15 mouse cellular contexts compared by ENCODE assay signal in genomic region chr6:22136805-22137204, GRCm38 (mm10).
A peak's percentile ranks its signal among the peaks of the same experiment; 100 is the strongest.
DNase-seq lines count a peak whose midpoint lies in the region; ATAC-seq and TF ChIP-seq lines count a peak whose summit lies in the region.
"Had no signal": no experiment of that assay in that cellular context is flagged by ENCODE, and none has a peak within 500 bp of the region (broad histone marks: within the 10 kb centered on the region; RNA-seq: fewer than 3 reads in every experiment).

No protein-coding gene starts in this region.

- peaks cover 5% of the 10 kb centered on the region for H3K4me1 ChIP-seq in cerebellum, adult 2 months (ENCODE audit: control insufficient read depth, insufficient read depth, low read length)
- no peaks in the 10 kb centered on the region for H3K4me1 ChIP-seq in kidney, embryonic 15.5 days
- H3K4me1 ChIP-seq in midbrain, postnatal 0 days (ENCODE audit: insufficient read depth, low read length): no peaks in the 10 kb centered on the region
- H3K4me1 ChIP-seq: embryonic facial prominence, embryonic 10.5 days; heart, embryonic 13.5 days; limb, embryonic 12.5 days; liver, embryonic 15.5 days had no signal

- H3K9me3 ChIP-seq in kidney, embryonic 15.5 days (replicated peaks): no peaks in the 10 kb centered on the region
- no peaks in the 10 kb centered on the region for H3K9me3 ChIP-seq in midbrain, postnatal 0 days (ENCODE audit: low read length)
- H3K9me3 ChIP-seq: embryonic facial prominence, embryonic 10.5 days; heart, embryonic 13.5 days; limb, embryonic 12.5 days; liver, embryonic 15.5 days had no signal

- peak; percentile 7 to 30 for DNase-seq in cerebellum, adult 2 months
- DNase-seq in cerebellum, adult 11-12 months: no peak
- DNase-seq in kidney, adult 18-20 months: no peak
- peak; percentile 27 for DNase-seq in ZHBTc4 (ENCODE audit: low read depth, low spot score)
- DNase-seq in midbrain, postnatal 0 days (ENCODE audit: low spot score): peak; percentile 16
- no peak for DNase-seq in urinary bladder, adult 18-20 months (ENCODE audit: low spot score in 2 of 2)
- DNase-seq in heart, adult 11 months: no peak
- DNase-seq: gastrocnemius, postnatal 25 days; lung, postnatal 36 days had no signal

- H3K36me3 ChIP-seq in kidney, embryonic 15.5 days: peaks cover 10% of the 10 kb centered on the region; the same call in 1 of the 2 replicates
- H3K36me3 ChIP-seq in midbrain, postnatal 0 days (ENCODE audit: insufficient read depth, low read length): no peaks in the 10 kb centered on the region
- H3K36me3 ChIP-seq: heart, embryonic 13.5 days; liver, embryonic 15.5 days had no signal

- TF ChIP-seq CTCF in cerebellum, adult 2 months (IDR thresholded peaks at IDR 0.05; ENCODE audit: borderline replicate concordance, insufficient read depth, low read depth, low read length): no peak
- no peak for TF ChIP-seq CTCF in midbrain, postnatal 0 days (IDR thresholded peaks at IDR 0.05)

- no peaks in the 10 kb centered on the region for H3K27me3 ChIP-seq in cerebellum, adult 2 months (ENCODE audit: control insufficient read depth, insufficient read depth, low read length)
- H3K27me3 ChIP-seq in kidney, embryonic 15.5 days: no peaks in the 10 kb centered on the region
- no peaks in the 10 kb centered on the region for H3K27me3 ChIP-seq in midbrain, postnatal 0 days (ENCODE audit: insufficient read depth, low read length)
- H3K27me3 ChIP-seq: heart, embryonic 13.5 days; limb, embryonic 12.5 days; liver, embryonic 15.5 days; Patski had no signal

- no peak for TF ChIP-seq POLR2A in cerebellum, adult 2 months (IDR thresholded peaks at IDR 0.05; ENCODE audit: borderline replicate concordance, insufficient read depth, low read length)

- no peak overlapping the region for H3K4me2 ChIP-seq in kidney, embryonic 15.5 days
- no peak overlapping the region for H3K4me2 ChIP-seq in midbrain, postnatal 0 days (ENCODE audit: low read depth, low read length, poor library complexity, severe bottlenecking)
- H3K4me2 ChIP-seq: heart, embryonic 13.5 days; limb, embryonic 12.5 days; liver, embryonic 15.5 days had no signal

- no peak overlapping the region for H3K4me3 ChIP-seq in cerebellum, adult 2 months (replicated peaks; ENCODE audit: insufficient read depth, low read depth, low read length)
- no peak overlapping the region for H3K4me3 ChIP-seq in kidney, embryonic 15.5 days (replicated peaks)
- no peak overlapping the region for H3K4me3 ChIP-seq in midbrain, postnatal 0 days (ENCODE audit: low read depth, low read length)
- H3K4me3 ChIP-seq: embryonic facial prominence, embryonic 10.5 days; heart, embryonic 13.5 days; limb, embryonic 12.5 days; liver, embryonic 15.5 days had no signal

- WGBS in cerebellum, adult 2 months: 22% methylated on average over 10 of the region's 10 CpGs
- WGBS in kidney, embryonic 15.5 days: 48% methylated on average over 10 of the region's 10 CpGs
- 41% methylated on average over 10 of the region's 10 CpGs for WGBS in midbrain, postnatal 0 days

- H3K27ac ChIP-seq in cerebellum, adult 2 months (ENCODE audit: insufficient read depth, low read length): no peak overlapping the region
- H3K27ac ChIP-seq in kidney, embryonic 15.5 days: no peak overlapping the region
- no peak overlapping the region for H3K27ac ChIP-seq in midbrain, postnatal 0 days (ENCODE audit: low read depth, low read length)
- H3K27ac ChIP-seq: embryonic facial prominence, embryonic 10.5 days; heart, embryonic 13.5 days; limb, embryonic 12.5 days; liver, embryonic 15.5 days had no signal

- no peak overlapping the region for H3K9ac ChIP-seq in kidney, embryonic 15.5 days
- H3K9ac ChIP-seq in midbrain, postnatal 0 days (replicated peaks; ENCODE audit: low read length, poor library complexity, severe bottlenecking): no peak overlapping the region
- H3K9ac ChIP-seq: heart, embryonic 13.5 days; limb, embryonic 12.5 days; liver, embryonic 15.5 days had no signal

- ATAC-seq in kidney, embryonic 15.5 days (replicated peaks; ENCODE audit: low FRiP score): peak; percentile 73
- ATAC-seq in midbrain, postnatal 0 days (ENCODE audit: low FRiP score): no peak
- ATAC-seq: Patski had no signal

Comparison
In these comparisons a context has a peak if more than half of its experiments do, and no peak if none do; other contexts are left out.
1. DNase-seq: peak in cerebellum, adult 2 months (2 of 2), ZHBTc4 (single experiment) and midbrain, postnatal 0 days (single experiment); none in cerebellum, adult 11-12 months (single experiment), kidney, adult 18-20 months (single experiment), urinary bladder, adult 18-20 months (0 of 2) and heart, adult 11 months (single experiment).